Mouse (Mus musculus): Measurements from ENCODE around the gene Zbtb20.

Zbtb20 gene

DNA sequence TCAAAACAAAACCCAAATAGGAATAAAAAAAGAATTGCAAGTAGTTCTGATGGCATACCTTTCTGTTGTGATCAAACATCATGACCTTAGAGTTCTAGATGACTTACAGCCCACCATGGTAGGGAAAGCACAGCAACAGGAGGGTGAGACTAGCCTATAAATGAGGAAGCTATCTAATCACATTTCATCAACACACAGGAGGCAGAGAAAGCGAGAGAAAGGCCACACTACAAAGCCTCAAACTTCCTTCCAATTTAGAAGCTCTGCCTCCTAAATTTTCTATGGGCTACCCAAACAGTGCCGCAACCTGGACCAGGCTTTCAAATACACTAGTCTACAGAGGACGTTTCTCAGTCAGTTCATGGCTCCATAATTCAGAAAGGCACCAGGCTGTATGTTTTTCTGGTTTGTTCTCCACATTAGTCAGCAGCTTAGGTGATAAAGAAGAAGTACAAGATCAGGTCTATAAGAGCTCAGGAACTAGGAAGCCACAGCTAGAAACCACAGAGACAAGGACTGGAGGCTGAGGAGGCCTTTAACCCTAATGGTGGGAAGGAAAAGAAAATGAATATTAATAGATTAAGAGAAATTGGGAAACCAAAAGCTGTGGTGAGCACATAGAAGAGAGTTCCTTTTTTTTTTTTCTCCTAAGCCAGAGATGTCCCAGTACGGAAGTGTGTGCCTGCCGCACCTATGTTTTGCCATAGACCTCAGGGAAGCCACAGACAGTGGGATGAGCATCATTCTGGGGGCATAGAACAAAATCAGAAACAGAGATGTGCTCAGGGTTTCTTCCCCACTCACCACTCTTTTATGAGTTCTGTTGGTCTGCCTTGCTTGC is 572.7 kb downstream of the Zbtb20 start:
- DNase-seq (ENCODE audit: low read depth, low spot score): no peak

GRCm38 (mm10) chr16:43454370-43454934 is 578.8 kb downstream of the Zbtb20 start:
- no peak for DNase-seq (ENCODE audit: low read depth, low spot score)

- DNase-seq (ENCODE audit: low read depth, low spot score): peak; percentile 42
These were observed 580.9 kb downstream of the Zbtb20 start for GRCm38 (mm10) chr16:43456446-43457172.

- no peak for DNase-seq (ENCODE audit: low read depth, low spot score)
These were observed 582.1 kb downstream of the Zbtb20 start for GRCm38 (mm10) chr16:43457814-43458213.

- DNase-seq (ENCODE audit: low read depth, low spot score): peak; percentile 92
These were observed 583.1 kb downstream of the Zbtb20 start for GRCm38 (mm10) chr16:43458726-43459223.

- DNase-seq (ENCODE audit: low read depth, low spot score): no peak
These were observed 586.2 kb downstream of the Zbtb20 start for GRCm38 (mm10) chr16:43461745-43462378.

DNA sequence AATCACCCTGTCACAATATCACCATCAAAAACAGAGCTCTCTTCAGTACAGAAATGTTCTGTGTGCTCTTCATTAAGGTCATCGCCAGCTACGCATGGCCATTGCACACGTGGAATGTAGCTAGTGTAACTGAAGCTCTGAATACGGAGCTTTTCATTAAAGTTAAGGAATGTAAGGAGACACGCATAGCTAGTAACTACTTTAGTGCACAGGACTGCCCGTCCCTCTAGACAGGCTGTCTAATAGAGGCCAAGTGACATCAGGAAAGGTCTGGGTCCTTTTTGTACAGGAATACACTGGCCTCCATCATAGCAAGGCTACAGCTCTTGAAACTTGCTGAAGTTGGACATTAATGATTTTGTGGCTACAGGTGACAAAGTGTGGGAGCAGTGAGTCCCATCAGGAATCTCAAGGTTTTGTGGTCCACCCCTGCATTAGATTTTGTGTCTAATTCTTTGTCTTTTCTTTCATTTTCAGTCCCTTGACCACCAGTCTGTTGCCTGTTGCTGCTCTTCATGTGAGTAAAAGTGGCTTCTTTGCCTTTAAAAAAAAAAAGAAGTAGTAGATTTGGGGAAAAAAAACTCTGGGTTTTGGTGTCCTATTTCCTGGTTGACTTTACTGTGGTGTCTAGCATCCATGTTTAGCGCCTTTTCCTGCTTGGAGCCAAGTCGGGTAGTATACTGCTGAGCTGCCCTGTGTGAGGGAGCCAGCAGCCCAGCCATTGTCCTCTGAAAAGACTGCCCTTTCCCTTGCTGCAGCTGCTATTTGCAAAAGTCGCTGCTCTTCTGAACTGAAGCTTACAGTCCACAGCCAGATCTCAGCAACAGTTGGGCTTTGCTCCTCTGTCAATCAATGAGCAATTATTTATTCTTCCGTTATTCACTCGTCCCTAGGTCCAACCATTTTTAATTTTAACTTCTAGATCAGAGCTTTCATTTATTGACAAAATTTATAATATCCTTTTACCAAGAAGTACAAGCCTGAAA is 587.1 kb downstream of the Zbtb20 start:
- DNase-seq (ENCODE audit: low read depth, low spot score): no peak

DNA sequence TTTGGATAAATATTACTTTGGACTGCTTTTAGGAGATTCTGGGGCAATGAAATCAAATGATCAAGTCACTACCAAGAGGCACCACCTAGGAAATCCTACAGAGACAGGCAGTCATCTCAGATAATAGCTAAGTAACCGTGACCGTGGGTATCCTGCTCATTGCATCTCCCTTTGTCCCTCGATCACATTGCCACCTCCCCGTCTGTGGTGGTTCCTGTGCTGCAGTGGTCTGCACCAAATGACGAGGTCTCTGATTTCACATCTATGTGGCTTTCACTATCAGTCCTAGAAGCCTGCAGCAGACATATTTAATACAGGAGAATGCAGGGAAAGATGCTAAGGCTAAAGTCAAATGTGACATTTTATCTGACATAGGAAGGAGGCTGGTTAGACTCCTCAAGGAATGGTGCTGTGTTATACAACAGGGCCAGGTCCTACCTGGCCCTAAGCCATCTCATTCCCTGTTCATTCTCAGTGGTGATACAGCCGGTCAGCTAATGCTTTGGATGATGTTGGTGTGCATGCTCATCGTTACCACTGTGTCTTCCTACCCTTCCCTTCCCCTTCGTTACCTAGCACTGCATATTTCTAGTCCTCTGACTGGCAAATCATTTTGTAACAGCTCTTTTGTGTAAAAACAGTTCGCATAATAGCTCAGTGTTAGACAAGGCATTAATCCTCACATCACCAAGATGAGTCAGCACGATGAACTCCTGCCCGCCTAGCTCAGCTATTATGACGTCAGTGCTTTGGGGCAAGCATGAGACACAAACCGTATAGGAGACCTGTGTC is 588.2 kb downstream of the Zbtb20 start:
- peak; percentile 78 for DNase-seq (ENCODE audit: low read depth, low spot score)

DNA sequence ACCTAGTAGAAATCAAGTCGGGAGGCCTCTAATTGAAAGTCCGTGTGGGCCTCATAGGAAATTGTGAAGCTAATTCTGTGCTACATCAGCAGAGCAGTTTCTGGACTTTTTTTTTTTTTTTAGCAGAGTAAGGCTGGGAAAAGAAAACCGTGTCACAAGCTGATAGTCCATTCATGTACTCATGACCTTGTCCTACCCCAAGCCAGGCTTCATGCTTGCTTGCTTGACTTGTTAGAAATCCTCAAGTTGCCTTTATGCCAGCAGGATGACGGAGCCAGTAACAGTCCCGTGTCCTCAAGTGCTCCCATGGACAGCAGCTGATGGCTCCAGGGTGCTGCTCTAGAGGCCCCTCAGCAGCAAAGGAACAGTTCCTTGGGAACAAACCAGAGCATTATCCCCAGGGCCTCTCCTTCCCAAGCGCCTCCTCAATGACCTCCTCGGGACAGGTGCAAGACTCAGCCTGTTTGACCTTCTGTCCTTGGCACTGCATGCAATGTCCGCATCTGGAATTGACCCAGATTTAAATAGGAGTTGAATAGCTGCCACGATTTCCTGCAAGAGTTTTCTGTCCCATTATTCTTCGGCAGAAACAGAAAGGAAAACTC is 588.9 kb downstream of the Zbtb20 start:
- DNase-seq (ENCODE audit: low read depth, low spot score): no peak

- DNase-seq (ENCODE audit: low read depth, low spot score): no peak
These were observed 589.7 kb downstream of the Zbtb20 start for GRCm38 (mm10) chr16:43465368-43465839.

- DNase-seq (ENCODE audit: low read depth, low spot score): peak; percentile 33
These were observed 590.5 kb downstream of the Zbtb20 start for GRCm38 (mm10) chr16:43465921-43466748.

- no peak for DNase-seq (ENCODE audit: low read depth, low spot score)
These were observed 591.0 kb downstream of the Zbtb20 start for GRCm38 (mm10) chr16:43466749-43467065.

GRCm38 (mm10) chr16:43471060-43471459 is 595.4 kb downstream of the Zbtb20 start:
- DNase-seq (ENCODE audit: low read depth, low spot score): peak; percentile 33

- DNase-seq (ENCODE audit: low read depth, low spot score): no peak
These were observed 599.5 kb downstream of the Zbtb20 start for GRCm38 (mm10) chr16:43474941-43475728.

GRCm38 (mm10) chr16:43476921-43477320 is 601.2 kb downstream of the Zbtb20 start:
- no peak for DNase-seq (ENCODE audit: low read depth, low spot score)

DNA sequence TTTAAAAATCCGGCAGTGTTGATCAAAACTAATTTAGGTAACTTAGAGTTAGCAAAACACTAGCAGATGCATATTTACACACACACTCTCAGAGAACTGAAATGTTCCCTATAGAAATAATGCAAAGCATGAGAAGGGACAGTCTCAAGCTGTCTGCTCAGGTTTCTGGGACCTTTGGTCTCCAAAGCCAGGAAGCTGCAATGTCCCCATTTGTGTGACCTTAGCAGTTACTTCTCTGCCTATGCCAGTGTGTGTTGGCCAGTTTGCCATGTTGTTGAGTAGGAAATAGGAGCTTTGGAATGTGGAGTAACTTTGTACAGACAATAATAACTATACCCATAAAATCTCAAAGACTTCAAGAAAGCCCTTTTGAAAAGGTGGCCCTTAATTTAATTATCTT is 602.7 kb downstream of the Zbtb20 start:
- DNase-seq (ENCODE audit: low read depth, low spot score): no peak

DNA sequence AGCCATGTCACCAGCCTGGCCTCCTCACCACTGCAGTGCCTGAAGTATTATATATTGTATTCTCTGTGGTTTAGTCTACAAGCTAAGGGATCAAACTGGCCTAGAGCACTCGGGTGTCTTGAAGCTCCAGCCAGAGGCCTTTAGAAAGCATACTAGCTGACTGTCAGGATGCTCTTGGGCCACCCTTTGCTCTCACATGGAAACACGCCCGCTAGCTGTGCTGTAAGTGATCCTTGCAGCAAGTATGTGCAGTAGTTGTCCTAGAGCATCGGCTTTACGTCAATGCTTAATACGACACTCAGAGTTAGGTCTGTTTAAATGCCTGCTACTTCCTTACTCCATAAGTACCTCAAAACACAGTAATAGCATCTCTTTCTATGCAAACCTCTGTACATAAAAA is 604.9 kb downstream of the Zbtb20 start:
- DNase-seq (ENCODE audit: low read depth, low spot score): no peak

DNA sequence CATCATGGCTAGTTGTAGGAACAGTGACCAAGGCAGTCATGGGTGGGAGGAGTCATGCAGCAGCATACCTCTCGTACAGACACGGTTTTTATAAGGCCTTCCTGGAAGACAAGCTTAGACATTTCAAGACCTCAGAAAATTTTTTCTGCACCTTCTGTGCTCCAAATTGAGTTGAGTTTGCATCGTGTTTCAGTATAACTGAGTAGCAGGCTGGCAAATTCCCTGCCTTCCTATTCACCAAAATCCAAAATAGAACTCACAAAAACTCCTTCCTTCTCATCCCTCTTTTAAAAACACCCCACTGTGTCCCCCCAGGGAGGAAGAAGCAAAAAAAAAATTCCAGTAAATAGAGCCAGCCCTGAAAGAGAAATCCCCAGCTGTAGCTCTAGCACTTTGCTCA is 606.4 kb downstream of the Zbtb20 start:
- no peak for DNase-seq (ENCODE audit: low read depth, low spot score)

Data from 3T3-L1 (cell line).